In the genomic region with DNA sequence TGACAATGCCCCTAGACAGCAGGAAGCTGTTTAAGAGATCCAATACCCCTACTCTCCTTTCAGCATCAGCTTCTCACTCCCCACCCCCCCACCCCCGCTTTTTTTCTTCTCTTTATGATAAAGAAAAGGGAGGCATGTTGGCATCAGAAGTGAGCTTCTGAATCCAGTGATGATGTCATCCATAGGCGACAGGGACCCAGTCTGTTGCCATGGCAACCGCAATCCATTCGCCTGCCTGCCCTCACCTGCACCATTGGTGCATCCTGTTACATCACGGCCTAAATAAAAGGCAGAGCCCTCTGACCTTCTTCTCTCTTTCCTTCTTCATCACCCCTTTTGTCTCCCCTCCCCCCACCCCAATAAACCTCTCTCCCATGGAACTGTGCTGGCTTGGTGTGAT, we compare ENCODE assay signal across 1 mouse cellular context.
A peak's percentile ranks its signal among the peaks of the same experiment; 100 is the strongest.
TF ChIP-seq lines count a peak whose summit lies in the region.

No protein-coding gene starts in this region.

TF ChIP-seq in CH12.LX, 34 proteins besides CTCF, POLR2A, EP300 and RAD21 (continued from another document):
- TF ChIP-seq MXI1 (IDR thresholded peaks at IDR 0.05; ENCODE audit: low read depth, low read length) = peak; percentile 34; the same call in 1 of the 2 replicates
